Mouse (Mus musculus) heart, postnatal 14 days (tissue): ENCODE results near the gene Sult6b2. TPM values are rescaled to one million over a fixed set of nuclear protein-coding genes. Genes with fewer than 3 reads are reported as not detected.

Experiments used
- DNase-seq, 2 experiments: peaks; one replicate each; pipeline ENCODE4 v3.0.0; 2021 to 2022
- intact Hi-C: fragments of 180-260 bp; cut with DNase I; formaldehyde crosslinking; loops from one replicate; pipeline ENCODE4 v1.15.1; 2025
- total RNA-seq, 2 experiments: library from RNA; stranded (reverse); gene quantifications; 2 replicates each; pipeline ENCODE4 v1.2.3; 2021

Gene Sult6b2
- total RNA-seq, 2 experiments from 2014 or later, result not detected

GRCm38 (mm10) chr6:142780574-142781033 is 23.7 kb downstream of the Sult6b2 start:
- intact Hi-C loops, result no loop called here
- DNase-seq, result no peak

- intact Hi-C loops, result loop anchor here (1.0 to 10.0 kb wide), 3 partner anchors 34 to 395 kb away; partner anchors contain the start of gene St8sia1
- DNase-seq, result no peak
Measured at GRCm38 (mm10) chr6:142779812-142780573, 24.3 kb downstream of the Sult6b2 start.

DNA sequence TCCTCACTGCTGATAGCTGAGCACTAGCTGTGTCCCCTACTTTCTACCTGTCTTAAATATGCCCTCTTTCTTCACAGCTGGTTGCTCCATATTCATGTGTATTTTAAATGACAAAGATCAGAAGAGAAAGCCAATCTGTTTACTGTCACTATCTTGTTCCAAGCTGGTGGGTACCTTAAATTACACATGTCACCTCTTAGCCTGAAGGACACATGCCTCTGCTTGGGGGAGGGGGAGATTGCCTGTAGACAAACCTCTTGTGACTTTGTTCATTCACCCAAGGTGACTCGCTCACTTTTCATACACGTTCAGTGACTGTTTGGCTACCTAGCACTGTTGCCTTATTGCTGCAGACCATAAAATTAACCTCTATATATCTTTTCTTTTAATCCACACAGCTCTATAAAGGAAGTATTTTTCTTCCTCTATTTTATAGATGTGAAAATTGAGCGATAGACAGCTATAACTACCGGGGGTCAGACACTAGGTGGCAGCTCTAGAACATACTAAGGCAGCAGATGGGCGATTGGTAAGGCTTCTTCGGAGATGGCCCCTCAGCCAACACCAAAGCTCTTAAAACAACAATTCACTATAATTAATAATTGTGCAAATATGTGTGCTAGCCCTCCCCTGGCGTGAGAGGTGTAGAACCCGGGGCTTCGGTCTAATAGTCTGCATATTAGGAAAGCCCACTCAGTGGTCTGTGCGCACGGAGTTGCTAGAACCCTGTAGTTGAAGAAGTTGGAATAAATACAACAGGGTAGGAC is 25.1 kb downstream of the Sult6b2 start:
- intact Hi-C loops, result loop anchor here (1.0 to 10.0 kb wide), 3 partner anchors 35 to 396 kb away; partner anchors contain the start of gene St8sia1
- DNase-seq, result peak; percentile 31 to 50

- no peak for DNase-seq
- intact Hi-C loops, result loop anchor here (10.0 kb wide), 1 partner anchor 398 kb away; no protein-coding TSS in a partner anchor
Measured at GRCm38 (mm10) chr6:142776935-142777334, 27.4 kb downstream of the Sult6b2 start.

GRCm38 (mm10) chr6:142773566-142773965 is 30.7 kb downstream of the Sult6b2 start:
- intact Hi-C loops, result loop anchor here (10.0 kb wide), 1 partner anchor 401 kb away; no protein-coding TSS in a partner anchor
- DNase-seq, result no peak

GRCm38 (mm10) chr6:142771643-142772042 is 32.7 kb downstream of the Sult6b2 start:
- DNase-seq, result no peak
- intact Hi-C loops, result loop anchor here (10.0 kb wide), 1 partner anchor 403 kb away; no protein-coding TSS in a partner anchor

DNA sequence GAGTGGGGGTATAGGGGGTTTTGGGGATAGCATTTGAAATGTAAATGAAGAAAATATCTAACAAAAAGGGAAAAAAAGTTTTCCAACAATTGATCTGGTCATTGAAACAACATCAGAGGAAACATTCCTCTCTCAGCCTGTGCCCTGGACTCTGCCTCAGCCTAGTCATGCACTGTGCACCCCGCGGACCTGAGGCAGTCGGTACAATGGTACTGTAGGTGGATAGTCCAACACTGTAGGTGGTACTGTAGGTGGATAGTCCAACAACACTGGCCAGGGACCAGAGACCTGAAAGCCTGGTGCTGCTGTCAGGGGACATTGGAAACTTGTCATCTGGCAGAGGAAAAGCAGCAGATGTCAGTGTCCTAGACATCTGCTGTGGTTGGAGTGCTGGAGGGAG is 34.4 kb downstream of the Sult6b2 start:
- DNase-seq, result no peak
- intact Hi-C loops, result loop anchor here (10.0 kb wide), 1 partner anchor 405 kb away; no protein-coding TSS in a partner anchor

- intact Hi-C loops, result no loop called here
- no peak for DNase-seq
Measured at GRCm38 (mm10) chr6:142767305-142767704, 37.0 kb downstream of the Sult6b2 start.

GRCm38 (mm10) chr6:142764933-142765332 is 39.4 kb downstream of the Sult6b2 start:
- intact Hi-C loops, result no loop called here

GRCm38 (mm10) chr6:142759633-142760032 is 44.7 kb downstream of the Sult6b2 start:
- intact Hi-C loops, result loop anchor here (5.0 kb wide), 1 partner anchor 372 kb away; the partner anchor contains the start of genes Golt1b and Recql

More at GRCm38 (mm10) chr6:142764933-142765332, 39.4 kb downstream of the Sult6b2 start:
- no peak for DNase-seq

GRCm38 (mm10) chr6:142758562-142758961 is 45.7 kb downstream of the Sult6b2 start:
- intact Hi-C loops, result loop anchor here (5.0 kb wide), 1 partner anchor 371 kb away; the partner anchor contains the start of genes Golt1b and Recql
- DNase-seq, result no peak

More at GRCm38 (mm10) chr6:142759633-142760032, 44.7 kb downstream of the Sult6b2 start:
- no peak for DNase-seq

DNA sequence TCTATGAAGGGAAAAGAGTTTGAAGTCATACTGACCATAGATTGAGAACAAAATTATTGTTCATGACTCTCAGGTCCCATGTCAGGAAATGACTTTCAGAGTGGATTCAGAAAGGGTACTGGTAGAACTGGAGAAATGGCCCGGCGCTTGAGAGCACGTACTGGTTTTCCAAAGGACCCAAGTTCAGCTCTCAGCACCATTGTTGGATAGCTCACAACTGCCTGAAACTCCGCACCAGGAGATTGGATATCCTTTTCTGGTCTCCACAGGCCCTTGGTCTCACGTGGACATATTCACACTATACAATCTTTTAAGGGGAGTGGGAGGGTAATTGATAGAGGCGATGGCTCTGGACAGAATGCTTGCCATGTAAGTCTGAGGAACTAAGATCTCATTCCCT is 46.3 kb downstream of the Sult6b2 start:
- intact Hi-C loops, result loop anchor here (5.0 kb wide), 1 partner anchor 371 kb away; the partner anchor contains the start of genes Golt1b and Recql
- no peak for DNase-seq

- intact Hi-C loops, result loop anchor here (5.0 kb wide), 1 partner anchor 370 kb away; the partner anchor contains the start of genes Golt1b and Recql
- DNase-seq, result no peak
Measured at GRCm38 (mm10) chr6:142757334-142757965, 46.9 kb downstream of the Sult6b2 start.

GRCm38 (mm10) chr6:142756507-142757333 is 47.6 kb downstream of the Sult6b2 start, which contains the start of gene Cmas:
Cmas (plus strand) TSS chr6:142756686.
- intact Hi-C loops, result loop anchor here (5.0 kb wide), 1 partner anchor 369 kb away; the partner anchor contains the start of genes Golt1b and Recql
- peak; percentile 89 to 93 for DNase-seq

GRCm38 (mm10) chr6:142752331-142753246 is 51.7 kb downstream of the Sult6b2 start:
- intact Hi-C loops, result no loop called here
- DNase-seq, result no peak

DNA sequence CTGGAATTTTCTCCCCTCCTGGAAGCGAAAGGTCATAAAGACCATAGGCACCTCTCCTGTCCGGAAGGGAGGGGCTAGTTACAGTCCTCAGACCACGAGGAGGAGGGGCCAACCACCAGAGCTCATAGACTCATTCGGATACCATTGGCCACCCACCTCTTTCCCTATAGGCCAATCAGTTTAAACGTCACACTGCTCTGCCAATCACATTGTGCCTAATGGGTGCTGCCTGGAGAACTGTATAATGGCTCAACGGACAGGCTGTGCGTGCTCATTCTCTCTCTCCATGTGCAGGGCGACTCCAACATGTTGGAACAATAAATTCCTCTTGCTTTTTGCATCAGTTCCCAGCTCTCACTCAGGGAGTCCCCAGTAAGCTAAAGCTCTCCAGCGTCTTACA is 52.9 kb downstream of the Sult6b2 start:
- intact Hi-C loops, result no loop called here
- no peak for DNase-seq

DNA sequence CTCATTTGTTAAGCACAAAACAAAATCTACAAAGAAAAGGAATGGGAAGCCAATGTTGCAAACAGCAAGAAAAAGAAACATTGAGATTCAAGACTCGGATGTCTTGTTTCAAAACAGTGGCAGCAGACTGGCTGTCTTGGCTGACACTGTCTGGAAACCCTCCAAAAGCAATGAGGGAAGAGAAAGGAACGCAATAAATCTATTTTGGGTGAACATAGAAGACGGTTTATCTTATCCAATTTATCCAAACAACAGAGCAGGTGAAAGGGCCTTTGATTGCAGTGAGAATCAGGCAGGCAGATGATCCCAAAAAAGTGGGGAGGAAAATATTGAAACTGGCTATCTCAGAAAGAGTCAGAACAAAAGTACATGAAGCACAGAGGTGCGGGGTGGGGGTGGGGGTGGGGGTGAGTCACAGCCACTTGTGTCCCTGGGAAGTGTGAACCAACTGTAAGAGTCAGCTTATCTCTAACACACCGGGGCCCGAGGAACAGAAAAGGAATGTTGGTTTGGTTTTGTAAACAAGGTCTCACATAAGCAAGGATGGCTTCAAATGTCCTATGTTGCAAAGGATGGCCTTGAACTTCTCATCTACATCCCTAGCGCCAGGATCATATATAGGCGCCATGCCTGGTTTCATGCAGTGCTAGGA is 56.1 kb downstream of the Sult6b2 start:
- peak in 1 of 2 experiments; percentile 48 for DNase-seq
- intact Hi-C loops, result no loop called here
